Mouse (Mus musculus) cerebellum, adult 9-10 months (tissue): ENCODE results near the gene Snrpf.
A peak's percentile ranks its signal among the peaks of the same experiment; 100 is the strongest.

Experiments used
- DNase-seq: peaks from one replicate; pipeline ENCODE4 v3.0.0; 2022

The Snrpf gene

GRCm38 (mm10) chr10:93589281-93589848, at the start of gene Snrpf:
Gene Snrpf (minus strand): TSS chr10:93589706.
- peak; percentile 96 for DNase-seq

GRCm38 (mm10) chr10:93635941-93636340, 46.4 kb upstream of the Snrpf start:
- DNase-seq: peak; percentile 63

GRCm38 (mm10) chr10:93633971-93634370, 44.5 kb upstream of the Snrpf start:
- no peak for DNase-seq

- DNase-seq: peak; percentile 95
These were observed 44.1 kb upstream of the Snrpf start for GRCm38 (mm10) chr10:93633563-93633962.

- DNase-seq: no peak
These were observed 42.6 kb upstream of the Snrpf start for GRCm38 (mm10) chr10:93632086-93632485.

GRCm38 (mm10) chr10:93630310-93630709, 40.8 kb upstream of the Snrpf start:
- DNase-seq: no peak

- DNase-seq: no peak
These were observed 34.6 kb upstream of the Snrpf start for GRCm38 (mm10) chr10:93624151-93624550.

GRCm38 (mm10) chr10:93623725-93624124, 34.2 kb upstream of the Snrpf start:
- no peak for DNase-seq

GRCm38 (mm10) chr10:93620438-93621179, 31.1 kb upstream of the Snrpf start:
- DNase-seq: no peak

- no peak for DNase-seq
These were observed 25.3 kb upstream of the Snrpf start for GRCm38 (mm10) chr10:93614850-93615249.

GRCm38 (mm10) chr10:93611419-93612007, 22.0 kb upstream of the Snrpf start:
- DNase-seq: peak; percentile 79

GRCm38 (mm10) chr10:93610896-93611295, 21.4 kb upstream of the Snrpf start:
- no peak for DNase-seq

GRCm38 (mm10) chr10:93609236-93609635, 19.7 kb upstream of the Snrpf start:
- no peak for DNase-seq

GRCm38 (mm10) chr10:93608051-93608450, 18.5 kb upstream of the Snrpf start:
- no peak for DNase-seq

GRCm38 (mm10) chr10:93606326-93606725, 16.8 kb upstream of the Snrpf start:
- DNase-seq: no peak

GRCm38 (mm10) chr10:93603256-93603655, 13.8 kb upstream of the Snrpf start:
- DNase-seq: no peak

- no peak for DNase-seq
These were observed 12.8 kb upstream of the Snrpf start for GRCm38 (mm10) chr10:93602309-93602708.

- DNase-seq: no peak
These were observed 7.1 kb upstream of the Snrpf start for GRCm38 (mm10) chr10:93596641-93597040.

- DNase-seq: no peak
These were observed 6.3 kb upstream of the Snrpf start for GRCm38 (mm10) chr10:93595831-93596230.

- DNase-seq: peak; percentile 94
These were observed 4.5 kb upstream of the Snrpf start for GRCm38 (mm10) chr10:93594022-93594482.

GRCm38 (mm10) chr10:93592456-93592855, 3.0 kb upstream of the Snrpf start:
- no peak for DNase-seq

GRCm38 (mm10) chr10:93588796-93589195, 710 bp downstream of the Snrpf start:
- no peak for DNase-seq

- peak; percentile 70 for DNase-seq
These were observed 12.1 kb downstream of the Snrpf start for GRCm38 (mm10) chr10:93577271-93577886.

- DNase-seq: no peak
These were observed 13.5 kb downstream of the Snrpf start for GRCm38 (mm10) chr10:93575960-93576359.
